Mouse (Mus musculus) heart, embryonic 13.5 days (tissue): ENCODE results near the gene Cd19. TPM values are rescaled to one million over a fixed set of nuclear protein-coding genes. Genes with fewer than 3 reads are reported as not detected.
"Not testable (repeated sequence)": the region's sequence is repeated elsewhere in the genome, so short reads cannot be mapped to it uniquely, and the experiment has no call there.

ENCODE experiments used
- ATAC-seq: fragments of 200-750 bp; cut with Nextera tagmentation; 2 replicates; pipeline ENCODE4 v1.8.0; 2017; ENCODE audit warnings: moderate TSS enrichment; ENCODE audit not compliant: insufficient number of reproducible peaks, low FRiP score, low TSS enrichment; ENCODE audit errors: extremely low read depth
- H3K27ac ChIP-seq: fragments of 300-500 bp; sonication (generic); replicated peaks from 2 replicates; pipeline ENCODE4 v1.5.1; 2015; ENCODE audit warnings: moderate library complexity, mild to moderate bottlenecking, inconsistent platforms
- H3K27me3 ChIP-seq: fragments of 300-500 bp; sonication (generic); replicated peaks from 2 replicates; pipeline ENCODE4 v1.6.1; 2015; ENCODE audit warnings: mild to moderate bottlenecking, inconsistent platforms
- H3K36me3 ChIP-seq: fragments of 300-500 bp; sonication (generic); 2 replicates; pipeline ENCODE4 v1.6.1; 2015; ENCODE audit warnings: mild to moderate bottlenecking, inconsistent platforms
- H3K4me1 ChIP-seq: fragments of 300-500 bp; sonication (generic); 2 replicates; pipeline ENCODE4 v1.6.1; 2015; ENCODE audit warnings: inconsistent platforms
- H3K4me2 ChIP-seq: fragments of 300-500 bp; sonication (generic); 2 replicates; pipeline ENCODE4 v1.6.1; 2015; ENCODE audit warnings: inconsistent platforms, mild to moderate bottlenecking, moderate library complexity
- H3K4me3 ChIP-seq: fragments of 300-500 bp; sonication (generic); 2 replicates; pipeline ENCODE4 v1.5.1; 2015; ENCODE audit warnings: moderate library complexity, mild to moderate bottlenecking, inconsistent platforms
- H3K9ac ChIP-seq: fragments of 300-500 bp; sonication (generic); 2 replicates; pipeline ENCODE4 v1.6.1; 2015; ENCODE audit warnings: inconsistent platforms, mild to moderate bottlenecking, moderate library complexity
- H3K9me3 ChIP-seq: fragments of 300-500 bp; sonication (generic); 2 replicates; pipeline ENCODE4 v1.6.1; 2016; ENCODE audit warnings: inconsistent platforms
- WGBS: fragments of 180-500 bp; shearing (Covaris S2); methylation state at CpG from one replicate; pipeline ENCODE4 v1.1.7; 2015; ENCODE audit warnings: mixed read lengths; 5-methylcytosine and 5-hydroxymethylcytosine counted together
- polyA plus RNA-seq: library from polyadenylated mRNA; unstranded; fragments of >200 nt; fragmentation: Nextera tagmentation; extraction: Ambion mirVana; gene quantifications from 2 replicates; pipeline ENCODE4 v1.2.1, GENCODE M21; 2015

The Cd19 gene
- polyA plus RNA-seq, 1 experiment from 2014 or later, result not detected

DNA sequence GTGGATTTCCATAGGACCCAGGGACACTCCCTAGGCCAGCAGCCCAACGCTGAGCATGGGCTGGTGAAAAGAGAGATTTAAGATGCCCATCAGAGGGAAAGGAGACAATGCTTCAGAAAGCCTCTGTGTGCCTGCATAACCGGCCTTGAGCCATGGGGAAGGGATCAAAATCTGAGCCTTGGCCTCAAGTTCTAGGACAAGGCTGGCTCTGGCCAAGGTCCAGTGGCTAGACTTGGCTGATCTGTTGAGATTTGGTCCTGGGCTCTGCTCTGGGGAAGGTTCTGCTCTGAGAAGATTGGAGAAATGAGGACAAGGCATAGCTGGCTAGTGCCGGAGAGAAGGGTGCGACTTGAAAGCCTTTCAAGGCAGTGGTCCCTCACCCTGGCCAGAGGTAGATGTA, 3.6 kb downstream of the Cd19 start:
- Histone ChIP-seq H3K4me3 (no peak overlapping the region), H3K27me3 (peaks cover 14% of the 10 kb centered on the region; the same call in 1 of the 2 replicates), H3K9ac (no peak overlapping the region), H3K36me3 (no peaks in the 10 kb centered on the region), H3K9me3 (no peaks in the 10 kb centered on the region), H3K27ac (no peak overlapping the region), H3K4me2 (no peak overlapping the region), H3K4me1 (no peaks in the 10 kb centered on the region)
- ATAC-seq, result no peak
- WGBS, result 76% methylated on average over 4 of the region's 4 CpGs

DNA sequence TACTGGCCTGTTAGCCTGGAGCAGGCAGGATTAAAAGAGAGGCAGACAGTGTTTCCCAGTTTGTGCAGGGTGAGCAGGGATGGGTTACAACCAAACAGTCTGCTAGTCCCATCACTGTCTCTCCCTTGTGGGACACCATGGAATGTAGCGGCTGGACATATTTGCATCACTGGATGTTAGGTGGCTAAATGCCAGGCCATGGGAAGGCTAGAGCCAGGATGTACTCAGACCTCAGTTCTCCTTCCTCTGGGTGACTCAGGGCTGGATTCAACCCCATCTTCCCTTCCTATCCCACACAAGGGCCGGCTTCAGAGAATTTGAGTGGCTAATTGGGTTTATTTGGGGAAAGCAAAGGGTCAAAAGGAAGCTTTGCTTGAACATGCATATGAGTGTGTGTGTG, 6.0 kb downstream of the Cd19 start:
- ATAC-seq, result no peak
- no peaks in the 10 kb centered on the region for H3K36me3 ChIP-seq
- WGBS, result 66% methylated on average over 2 of the region's 2 CpGs

GRCm38 (mm10) chr7:126402518-126402917, 12.2 kb downstream of the Cd19 start:
- H3K4me1 ChIP-seq, H3K36me3 ChIP-seq, H3K4me3 ChIP-seq, H3K4me2 ChIP-seq, H3K9me3 ChIP-seq, ATAC-seq, H3K9ac ChIP-seq, H3K27ac ChIP-seq, H3K27me3 ChIP-seq: not testable (repeated sequence)
- WGBS, result 67% methylated on average over 8 of the region's 8 CpGs

More for the DNA sequence above, 6.0 kb downstream of the Cd19 start:
- Histone ChIP-seq H3K9me3 (no peaks in the 10 kb centered on the region), H3K4me2 (no peak overlapping the region), H3K27ac (no peak overlapping the region), H3K9ac (no peak overlapping the region), H3K27me3 (peaks cover 9% of the 10 kb centered on the region; the same call in 1 of the 2 replicates), H3K4me3 (no peak overlapping the region), H3K4me1 (no peaks in the 10 kb centered on the region)

DNA sequence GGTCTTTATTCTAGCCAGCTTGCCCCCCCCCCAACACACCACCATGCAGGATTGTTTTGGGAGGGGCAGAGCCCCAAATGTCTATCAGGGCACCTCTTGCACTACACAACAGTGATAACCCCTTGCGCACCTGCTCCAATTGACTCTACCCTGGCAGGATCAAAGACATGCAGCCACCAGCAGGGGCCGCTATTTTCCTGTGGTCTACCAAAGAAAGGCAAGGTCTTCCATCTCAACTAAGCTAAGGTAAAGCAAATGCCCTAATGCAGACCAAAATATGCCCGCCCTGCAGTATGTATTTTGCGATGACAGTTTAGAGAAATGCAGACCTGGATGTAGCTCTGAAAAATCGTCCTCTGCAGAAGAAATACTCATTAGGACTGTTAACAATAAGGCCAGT, 15.1 kb downstream of the Cd19 start:
- no peak overlapping the region for H3K27ac ChIP-seq
- no peak overlapping the region for H3K9ac ChIP-seq
- no peak for ATAC-seq
- no peaks in the 10 kb centered on the region for H3K36me3 ChIP-seq
- 7% methylated on average over 5 of the region's 5 CpGs for WGBS
- peaks cover 15% of the 10 kb centered on the region for H3K4me1 ChIP-seq
- no peaks in the 10 kb centered on the region for H3K27me3 ChIP-seq
- no peak overlapping the region for H3K4me2 ChIP-seq
- no peak overlapping the region for H3K4me3 ChIP-seq
- no peaks in the 10 kb centered on the region for H3K9me3 ChIP-seq

DNA sequence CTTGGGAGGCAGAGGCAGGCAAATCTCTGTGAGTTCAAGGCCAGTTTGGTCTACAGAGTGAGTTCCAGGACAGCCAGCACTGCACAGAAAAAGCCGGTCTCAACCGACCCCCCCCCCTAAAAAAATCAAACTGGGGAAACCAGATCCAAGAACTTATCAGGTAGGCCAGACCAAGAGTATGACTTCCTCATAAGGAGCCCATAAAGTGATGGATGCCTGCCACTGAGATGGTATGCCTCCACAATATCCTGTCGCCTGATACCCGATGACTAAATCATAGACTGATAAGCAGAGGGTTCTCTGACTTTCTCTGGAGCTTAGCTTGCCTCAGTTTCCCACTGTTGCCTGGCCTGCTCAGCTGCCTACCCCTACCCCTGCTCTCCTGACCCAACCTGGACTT, 16.9 kb downstream of the Cd19 start:
- no peaks in the 10 kb centered on the region for H3K36me3 ChIP-seq

GRCm38 (mm10) chr7:126397221-126397620, 17.5 kb downstream of the Cd19 start:
- H3K4me2 ChIP-seq, result peak overlapping the region; percentile 60
- H3K9me3 ChIP-seq, result no peaks in the 10 kb centered on the region
- peak overlapping the region; percentile 58 for H3K9ac ChIP-seq
- H3K4me1 ChIP-seq, result peaks cover 15% of the 10 kb centered on the region
- H3K27ac ChIP-seq, result no peak overlapping the region
- WGBS, result 38% methylated on average over 6 of the region's 6 CpGs
- peak overlapping the region; percentile 86 for H3K4me3 ChIP-seq
- ATAC-seq, result no peak
- H3K36me3 ChIP-seq, result no peaks in the 10 kb centered on the region; the same call in 1 of the 2 replicates
- H3K27me3 ChIP-seq, result no peaks in the 10 kb centered on the region

More for the DNA sequence above, 16.9 kb downstream of the Cd19 start:
- Histone ChIP-seq H3K4me1 (peaks cover 15% of the 10 kb centered on the region), H3K9ac (no peak overlapping the region), H3K27ac (no peak overlapping the region), H3K4me3 (no peak overlapping the region), H3K9me3 (no peaks in the 10 kb centered on the region), H3K27me3 (no peaks in the 10 kb centered on the region), H3K4me2 (no peak overlapping the region)
- ATAC-seq, result no peak
- 79% methylated on average over 4 of the region's 4 CpGs for WGBS

GRCm38 (mm10) chr7:126396298-126397119, 18.2 kb downstream of the Cd19 start, which contains the start of gene Nfatc2ip:
Gene Nfatc2ip (minus strand): TSS chr7:126396737.
- Histone ChIP-seq H3K4me3 (peak within 1 kb of the TSS; percentile 86), H3K36me3 (peaks cover 7% of the 10 kb centered on the region; the same call in 1 of the 2 replicates), H3K4me1 (peaks cover 15% of the 10 kb centered on the region), H3K27ac (peak within 1 kb of the TSS; percentile 70), H3K9me3 (no peaks in the 10 kb centered on the region), H3K9ac (peak within 1 kb of the TSS; percentile 89), H3K4me2 (peak within 1 kb of the TSS; percentile 78), H3K27me3 (no peaks in the 10 kb centered on the region)
- peak; percentile 99 for ATAC-seq
- WGBS, result 1% methylated on average over 59 of the region's 59 CpGs

DNA sequence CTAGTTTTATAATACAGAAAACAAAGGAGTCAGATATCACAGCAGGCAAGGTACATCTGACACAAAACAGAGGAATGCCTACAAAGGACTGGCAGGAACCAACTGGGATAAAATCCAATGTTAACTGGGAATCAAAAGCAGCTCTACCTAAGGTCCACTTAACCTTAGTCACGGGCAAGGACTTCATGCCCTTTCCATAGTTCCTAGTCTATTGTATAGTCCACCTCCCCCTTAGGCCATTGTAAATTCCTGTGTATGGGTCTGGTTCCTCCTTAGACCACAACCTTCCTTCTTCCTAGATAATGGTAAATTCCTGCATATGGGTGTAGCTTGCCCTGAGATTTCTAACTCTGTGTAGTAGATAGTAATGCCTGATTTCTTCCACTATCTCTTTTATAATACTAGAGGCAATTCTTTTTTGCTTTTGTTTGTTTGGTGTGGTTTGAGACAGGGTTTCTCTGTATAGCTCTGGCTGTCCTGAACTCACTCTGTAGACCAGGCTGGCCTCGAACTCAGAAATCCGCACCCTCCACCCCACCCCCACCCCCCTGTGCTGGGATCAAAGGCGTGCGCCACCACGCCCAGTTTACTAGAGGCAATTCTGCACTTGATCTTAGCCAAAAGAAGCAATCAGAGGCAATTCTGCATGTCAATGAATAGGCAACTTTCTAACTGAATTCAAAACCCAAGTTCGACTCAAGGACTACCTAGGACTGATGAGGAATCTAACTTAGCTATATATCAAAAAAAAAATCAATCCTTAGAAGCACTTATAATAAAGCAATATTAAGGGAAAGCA, 22.4 kb downstream of the Cd19 start:
- H3K27ac ChIP-seq, H3K4me2 ChIP-seq, H3K9me3 ChIP-seq, H3K27me3 ChIP-seq, H3K9ac ChIP-seq, H3K4me3 ChIP-seq, ATAC-seq: not testable (repeated sequence)
- peaks cover 12% of the 10 kb centered on the region for H3K4me1 ChIP-seq
- 86% methylated on average over 7 of the region's 7 CpGs for whole genome bisulfite sequencing
- H3K36me3 ChIP-seq, result peaks cover 46% of the 10 kb centered on the region

DNA sequence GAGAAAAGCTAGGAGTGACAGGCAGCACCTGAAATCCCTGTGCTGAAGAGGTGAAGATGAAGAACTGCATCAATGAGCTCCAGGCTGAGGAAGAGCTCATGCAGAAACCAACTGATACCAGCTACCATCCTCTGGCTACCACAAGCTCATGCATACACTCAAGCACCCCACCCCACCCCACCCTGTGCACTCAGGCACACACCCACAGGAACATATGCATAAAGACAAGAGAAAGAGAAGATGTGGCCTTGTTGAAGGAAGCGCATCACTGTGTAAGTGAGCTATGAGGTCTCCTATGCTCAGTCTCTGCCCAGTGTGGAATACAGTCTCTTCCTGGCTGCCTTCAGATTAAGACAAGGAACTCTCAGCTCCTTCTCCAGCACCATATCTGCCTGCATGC, 26.5 kb downstream of the Cd19 start:
- no peak overlapping the region for H3K9ac ChIP-seq
- ATAC-seq, result no peak
- no peak overlapping the region for H3K4me2 ChIP-seq
- no peaks in the 10 kb centered on the region for H3K4me1 ChIP-seq
- H3K27me3 ChIP-seq, result no peaks in the 10 kb centered on the region
- H3K27ac ChIP-seq, result no peak overlapping the region
- H3K9me3 ChIP-seq, result peaks cover 3% of the 10 kb centered on the region; the same call in 1 of the 2 replicates
- WGBS, result 100% methylated on average over 1 of the region's 1 CpGs
- no peak overlapping the region for H3K4me3 ChIP-seq
- H3K36me3 ChIP-seq, result peaks cover 74% of the 10 kb centered on the region

DNA sequence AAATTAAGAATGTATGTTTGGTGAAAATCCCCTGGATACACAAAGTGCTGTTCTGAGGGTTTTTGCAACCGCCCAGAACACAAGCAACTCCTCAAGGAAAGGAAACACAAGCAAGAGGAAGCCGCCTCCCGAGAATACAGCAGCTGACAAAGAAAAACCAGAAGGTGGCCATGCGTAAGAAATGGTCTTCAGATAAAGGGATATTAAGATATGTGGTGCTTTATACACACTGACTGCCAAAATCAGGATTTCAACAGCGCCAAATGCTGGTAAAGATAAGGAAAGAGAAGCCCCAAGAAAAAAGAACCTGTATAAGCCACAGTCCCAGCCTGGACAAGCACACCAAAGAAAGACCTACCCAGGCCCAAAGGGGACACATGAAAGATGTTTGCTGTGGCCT, 31.1 kb downstream of the Cd19 start:
- Histone ChIP-seq H3K27me3 (peaks cover 4% of the 10 kb centered on the region; the same call in 1 of the 2 replicates), H3K36me3 (peaks cover 38% of the 10 kb centered on the region), H3K4me3 (no peak overlapping the region), H3K9me3 (no peaks in the 10 kb centered on the region), H3K27ac (no peak overlapping the region), H3K4me2 (no peak overlapping the region), H3K9ac (no peak overlapping the region), H3K4me1 (no peaks in the 10 kb centered on the region)
- ATAC-seq, result no peak
- 70% methylated on average over 5 of the region's 5 CpGs for WGBS
